Mouse (Mus musculus) forebrain, embryonic 11.5 days (tissue): ENCODE measurements around the gene Tef. TPM values are rescaled to one million over a fixed set of nuclear protein-coding genes. Genes with fewer than 3 reads are reported as not detected.

ENCODE experiments used
- ATAC-seq: fragments of 200-750 bp; cut with Nextera tagmentation; replicated peaks from 2 replicates; pipeline ENCODE4 v1.8.0; 2017; ENCODE audit warnings: moderate TSS enrichment; ENCODE audit not compliant: low FRiP score
- DNase-seq: peaks from one replicate; pipeline ENCODE4 v3.0.0-alpha.2; 2017; ENCODE audit warnings: low spot score
- H3K27ac ChIP-seq: fragments of 300-500 bp; sonication (generic); 2 replicates; pipeline ENCODE4 v1.5.1; 2014; ENCODE audit warnings: low read depth, low read length
- H3K27me3 ChIP-seq: fragments of 300-500 bp; sonication (generic); 2 replicates; pipeline ENCODE4 v1.6.1; 2014; ENCODE audit warnings: mild to moderate bottlenecking, low read length, mixed read lengths; ENCODE audit not compliant: control insufficient read depth, insufficient read depth
- H3K36me3 ChIP-seq: fragments of 300-500 bp; sonication (generic); 2 replicates; pipeline ENCODE4 v1.6.1; 2014; ENCODE audit warnings: mild to moderate bottlenecking, low read length, moderate library complexity, mixed read lengths; ENCODE audit not compliant: control insufficient read depth, insufficient read depth
- H3K4me1 ChIP-seq: fragments of 300-500 bp; sonication (generic); replicated peaks from 2 replicates; pipeline ENCODE4 v1.6.1; 2014; ENCODE audit warnings: low read length, mixed read lengths; ENCODE audit not compliant: control insufficient read depth, insufficient read depth
- H3K4me2 ChIP-seq: fragments of 300-500 bp; sonication (generic); 2 replicates; pipeline ENCODE4 v1.6.1; 2014; ENCODE audit warnings: low read depth, mild to moderate bottlenecking, low read length, moderate library complexity, mixed read lengths; ENCODE audit not compliant: severe bottlenecking
- H3K4me3 ChIP-seq: fragments of 300-500 bp; sonication (generic); 2 replicates; pipeline ENCODE4 v1.5.1; 2014; ENCODE audit warnings: low read depth, low read length
- H3K9ac ChIP-seq: fragments of 300-500 bp; sonication (generic); 2 replicates; pipeline ENCODE4 v1.6.1; 2014; ENCODE audit warnings: low read length
- H3K9me3 ChIP-seq: fragments of 300-500 bp; sonication (generic); 2 replicates; pipeline ENCODE4 v1.6.1; 2016; ENCODE audit warnings: low read length, mixed read lengths; ENCODE audit not compliant: control insufficient read depth
- WGBS: fragments of 180-500 bp; shearing (Covaris S2); extraction: QIAGEN DNeasy Blood & Tissue Kit; methylation state at CpG from one replicate; pipeline ENCODE4 v1.1.7; 2014; 5-methylcytosine and 5-hydroxymethylcytosine counted together
- polyA plus RNA-seq: library from polyadenylated mRNA; unstranded; fragments of >200 nt; fragmentation: Nextera tagmentation; extraction: Ambion mirVana; gene quantifications from 2 replicates; pipeline ENCODE4 v1.2.1, GENCODE M21; 2014

The Tef gene
- polyA plus RNA-seq, 1 experiment from 2014 or later = 17.4 TPM

DNA sequence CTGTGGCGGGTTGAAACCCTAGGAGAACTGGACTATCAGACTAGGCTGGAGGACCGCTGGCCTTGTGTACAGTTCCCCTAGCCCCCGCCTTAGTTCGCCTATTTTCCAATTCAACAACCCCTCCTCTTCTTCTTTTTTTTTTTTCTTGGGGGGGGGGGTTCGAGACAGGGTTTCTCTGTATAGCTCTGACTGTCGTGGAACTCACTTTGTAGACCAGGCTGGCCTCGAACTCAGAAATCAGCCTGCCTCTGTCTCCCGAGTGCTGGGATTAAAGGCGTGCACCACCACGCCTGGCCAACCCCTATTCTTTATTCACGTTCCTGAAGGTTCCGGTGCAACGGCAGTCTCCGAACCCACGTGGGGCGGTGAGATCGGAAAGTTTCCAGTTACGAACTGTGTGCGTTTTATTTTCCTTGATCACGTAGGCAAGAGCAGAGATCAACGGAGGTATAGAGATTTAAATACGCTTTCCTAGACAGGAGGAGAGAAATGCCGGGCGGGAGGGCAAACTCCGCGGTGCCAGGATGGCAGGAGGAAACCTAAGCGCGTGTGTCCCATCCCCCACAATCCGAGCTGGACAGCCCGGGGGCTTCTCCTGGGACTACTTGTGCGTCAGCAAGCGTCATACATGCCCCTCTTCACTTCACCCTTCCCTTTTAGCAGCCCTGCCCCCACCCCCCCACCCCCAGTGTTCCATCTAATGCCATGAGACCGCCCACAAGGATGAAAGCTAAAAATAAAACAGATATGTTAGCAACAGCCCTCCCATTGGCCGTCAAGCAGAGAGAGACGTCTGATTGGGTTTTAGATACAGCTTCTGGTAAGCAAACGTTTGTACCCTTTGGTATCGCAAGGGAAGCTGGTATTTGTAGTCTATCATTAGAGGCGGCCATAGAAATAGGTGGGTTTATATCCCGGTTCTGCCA, 57.4 kb downstream of the Tef start:
- Histone ChIP-seq H3K27ac (peak overlapping the region; percentile 76), H3K9ac (peak overlapping the region; percentile 71), H3K4me3 (peak overlapping the region; percentile 73), H3K27me3 (no peaks in the 10 kb centered on the region), H3K9me3 (no peaks in the 10 kb centered on the region), H3K4me1 (peaks cover 5% of the 10 kb centered on the region; the same call in 1 of the 2 replicates), H3K4me2 (peak overlapping the region; percentile 93), H3K36me3 (no peaks in the 10 kb centered on the region)
- DNase-seq = peak; percentile 91
- under 1% methylated on average over 39 of the region's 39 CpGs for WGBS
- ATAC-seq = peak; percentile 78

DNA sequence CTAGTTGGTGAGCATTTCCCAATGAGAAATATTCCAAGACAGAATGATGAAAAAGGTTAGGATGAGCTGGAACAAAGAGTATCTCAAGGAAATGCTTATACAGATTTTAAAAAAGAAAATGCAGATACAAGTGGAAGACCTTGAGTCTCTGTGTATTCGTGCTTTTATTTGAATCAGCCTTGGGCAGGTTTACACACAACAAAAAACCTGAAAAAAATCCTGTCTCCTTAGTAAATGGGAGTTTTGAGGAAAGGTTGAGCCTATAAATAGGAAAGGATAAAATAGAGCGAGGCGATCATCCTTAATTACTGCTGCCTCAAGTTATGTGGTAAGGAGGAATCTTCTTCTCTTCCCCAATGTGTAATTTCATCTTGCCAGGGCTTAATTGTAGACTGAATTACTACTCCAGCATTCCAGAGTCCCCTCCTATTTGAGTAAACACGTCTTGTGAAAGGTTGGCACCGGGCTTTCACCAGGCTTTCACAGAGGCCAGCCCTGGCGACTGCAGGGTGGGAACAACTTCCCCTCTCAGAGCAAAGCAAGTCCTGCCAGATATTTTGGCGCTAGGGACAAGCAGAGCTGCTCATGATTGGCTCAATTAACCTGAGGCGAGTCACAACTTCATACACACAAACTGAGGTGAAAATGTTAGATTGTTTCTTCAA, 58.4 kb downstream of the Tef start:
- DNase-seq = no peak
- H3K9ac ChIP-seq = no peak overlapping the region
- no peaks in the 10 kb centered on the region for H3K9me3 ChIP-seq
- no peak overlapping the region for H3K4me3 ChIP-seq
- H3K27ac ChIP-seq = no peak overlapping the region
- no peak for ATAC-seq
- peaks cover 5% of the 10 kb centered on the region; the same call in 1 of the 2 replicates for H3K4me1 ChIP-seq
- peaks cover 4% of the 10 kb centered on the region; the same call in 1 of the 2 replicates for H3K36me3 ChIP-seq
- WGBS = 48% methylated on average over 8 of the region's 8 CpGs
- H3K4me2 ChIP-seq = no peak overlapping the region
- H3K27me3 ChIP-seq = no peaks in the 10 kb centered on the region

GRCm38 (mm10) chr15:81864238-81864637, 62.0 kb downstream of the Tef start:
- H3K4me2 ChIP-seq = no peak overlapping the region
- no peak overlapping the region for H3K9ac ChIP-seq
- H3K36me3 ChIP-seq = peaks cover 11% of the 10 kb centered on the region
- H3K27ac ChIP-seq = no peak overlapping the region
- no peaks in the 10 kb centered on the region for H3K4me1 ChIP-seq
- no peaks in the 10 kb centered on the region for H3K27me3 ChIP-seq
- WGBS = 95% methylated on average over 7 of the region's 7 CpGs
- no peaks in the 10 kb centered on the region for H3K9me3 ChIP-seq
- no peak for ATAC-seq
- no peak overlapping the region for H3K4me3 ChIP-seq
- no peak for DNase-seq

DNA sequence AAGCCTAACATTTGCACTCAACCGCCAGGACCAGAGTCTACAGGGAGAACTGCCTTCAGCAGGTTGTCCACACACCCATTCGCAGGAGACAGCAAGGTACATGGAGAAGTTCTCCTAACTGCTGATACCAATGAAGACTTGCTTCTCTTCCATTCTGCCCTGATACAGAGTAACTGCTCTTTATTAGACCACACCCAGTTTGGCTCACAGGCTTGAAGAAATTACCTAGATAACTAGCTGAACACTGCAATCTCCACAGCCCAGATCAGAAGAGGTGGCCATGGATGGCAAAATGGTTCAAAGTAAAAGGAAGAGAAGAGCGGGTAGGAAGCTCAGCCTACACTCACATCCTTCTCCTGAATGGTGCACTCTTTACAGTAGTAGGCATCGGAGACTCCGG, 67.8 kb downstream of the Tef start:
- DNase-seq (no peak), ATAC-seq (no peak)
- no peaks in the 10 kb centered on the region for H3K27me3 ChIP-seq
- H3K9me3 ChIP-seq = no peaks in the 10 kb centered on the region
- H3K4me2 ChIP-seq = no peak overlapping the region
- peaks cover 18% of the 10 kb centered on the region for H3K36me3 ChIP-seq
- no peak overlapping the region for H3K9ac ChIP-seq
- no peak overlapping the region for H3K27ac ChIP-seq
- no peak overlapping the region for H3K4me3 ChIP-seq
- peaks cover 4% of the 10 kb centered on the region; the same call in 1 of the 2 replicates for H3K4me1 ChIP-seq
- WGBS = 97% methylated on average over 5 of the region's 5 CpGs

GRCm38 (mm10) chr15:81871604-81872261, 69.5 kb downstream of the Tef start, which contains the start of gene Phf5a:
Phf5a (minus strand) TSS chr15:81871911.
- H3K9ac ChIP-seq = peak within 1 kb of the TSS; percentile 80
- no peaks in the 10 kb centered on the region for H3K9me3 ChIP-seq
- peak within 1 kb of the TSS; percentile 94 for H3K4me2 ChIP-seq
- peaks cover 4% of the 10 kb centered on the region; the same call in 1 of the 2 replicates for H3K4me1 ChIP-seq
- H3K27me3 ChIP-seq = no peaks in the 10 kb centered on the region
- H3K27ac ChIP-seq = peak within 1 kb of the TSS; percentile 94
- peak; percentile 98 for DNase-seq
- 0% methylated on average over 30 of the region's 30 CpGs for WGBS
- H3K36me3 ChIP-seq = peaks cover 16% of the 10 kb centered on the region
- H3K4me3 ChIP-seq = peak within 1 kb of the TSS; percentile 93
- ATAC-seq = peak; percentile 84

DNA sequence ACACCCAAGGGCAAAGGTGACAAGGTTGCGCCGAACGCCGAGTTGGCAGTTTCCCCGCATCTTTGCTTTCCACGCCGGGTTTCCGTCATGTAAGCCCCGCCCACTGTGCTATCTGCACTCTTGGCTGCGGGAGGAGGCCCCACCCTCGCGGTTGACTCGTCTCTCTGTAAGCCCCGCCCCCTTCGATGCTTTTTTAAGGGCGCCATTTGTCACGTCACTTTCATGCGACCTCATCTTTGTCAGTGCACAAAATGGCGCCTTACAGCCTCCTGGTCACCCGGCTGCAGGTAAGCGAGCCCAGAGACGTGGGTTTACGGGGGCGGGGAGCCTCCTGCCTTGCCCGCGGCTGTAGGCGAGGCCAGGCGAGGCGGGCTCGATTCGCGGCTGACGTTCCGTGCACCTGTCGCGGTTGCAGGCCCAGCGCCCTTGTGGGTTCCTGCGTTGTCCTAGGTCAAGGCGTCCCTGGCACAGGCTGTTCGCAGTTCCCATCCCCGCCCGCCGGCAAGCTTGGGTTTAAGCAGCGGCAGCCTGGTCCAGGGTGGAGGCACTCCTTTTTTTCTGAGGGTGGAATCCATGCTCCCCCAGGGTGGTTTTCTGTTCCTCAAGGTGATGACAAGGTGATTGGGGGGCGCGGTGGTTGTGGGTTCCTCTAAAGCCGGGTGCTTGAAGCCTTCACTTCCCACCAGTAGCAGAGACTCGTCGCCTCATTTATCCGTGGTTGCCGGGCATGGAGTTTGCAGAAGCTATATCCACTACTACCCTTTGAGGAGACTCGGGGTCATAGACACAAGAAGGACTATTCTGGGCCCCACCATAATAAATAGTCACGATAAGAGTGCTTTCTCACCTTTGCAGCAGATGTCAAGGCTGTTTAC, 70.3 kb downstream of the Tef start, which contains the start of gene Aco2:
Gene Aco2 (plus strand): TSS at position 48 of the 875 bp plus-strand sequence.
- DNase-seq (peak; percentile 99), ATAC-seq (peak; percentile 84)
- H3K9me3 ChIP-seq = no peaks in the 10 kb centered on the region
- H3K4me1 ChIP-seq = peaks cover 4% of the 10 kb centered on the region; the same call in 1 of the 2 replicates
- peak within 1 kb of the TSS; percentile 94 for H3K27ac ChIP-seq
- H3K27me3 ChIP-seq = no peaks in the 10 kb centered on the region
- peak within 1 kb of the TSS; percentile 94 for H3K4me2 ChIP-seq
- H3K4me3 ChIP-seq = peak within 1 kb of the TSS; percentile 93
- H3K9ac ChIP-seq = peak within 1 kb of the TSS; percentile 80
- under 1% methylated on average over 53 of the region's 53 CpGs for WGBS
- peaks cover 15% of the 10 kb centered on the region for H3K36me3 ChIP-seq
